Mouse (Mus musculus) ES-E14 (cell line): ENCODE measurements around the gene Ppp2r5c.

Source experiments
- MAFK ChIP-seq: IDR thresholded peaks from 2 replicates; pipeline ENCODE4 v1.6.1; 2014; ENCODE audit warnings: mild to moderate bottlenecking, low read depth, low read length, inconsistent platforms; ENCODE audit not compliant: insufficient read depth
- ZNF384 ChIP-seq: IDR thresholded peaks from 2 replicates; pipeline ENCODE4 v1.6.1; 2012; ENCODE audit warnings: low read depth, low read length, inconsistent platforms

DNA sequence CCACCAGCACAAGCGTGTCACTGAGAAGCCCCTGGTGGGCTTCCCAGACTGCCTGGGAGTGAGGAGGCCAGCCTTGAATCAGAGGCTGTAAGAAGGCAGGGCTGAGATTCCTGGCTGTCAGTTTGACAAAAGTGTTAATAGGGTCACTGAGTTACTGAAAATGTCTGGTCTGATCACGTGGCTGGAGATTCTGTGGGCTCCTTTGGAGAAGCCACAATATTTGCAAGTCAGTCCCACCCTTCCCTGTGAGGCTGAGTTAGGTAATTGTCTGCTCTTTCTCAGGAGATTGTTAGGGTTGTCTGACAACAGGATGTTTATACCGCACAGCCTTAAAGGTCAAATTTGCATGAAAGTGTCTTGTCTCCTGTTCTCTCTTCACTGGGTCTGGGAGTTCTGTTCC is 57.9 kb downstream of the Ppp2r5c start:
- TF ChIP-seq ZNF384 (no peak), MAFK (no peak)
